Mouse (Mus musculus): ENCODE measurements around the gene Gabrp. TPM values are rescaled to one million over a fixed set of nuclear protein-coding genes. Genes with fewer than 3 reads are reported as not detected.

The Gabrp gene
- total RNA-seq, 2 experiments from 2014 or later: not detected

- intact Hi-C loops (cut with DNase I; ENCODE audit: low total_unique reads): no loop called here
- DNase-seq: no peak
These were observed 44.2 kb downstream of the Gabrp start for GRCm38 (mm10) chr11:33534541-33534940.

- intact Hi-C loops (cut with DNase I; ENCODE audit: low total_unique reads): no loop called here
- no peak for DNase-seq
These were observed 45.2 kb downstream of the Gabrp start for GRCm38 (mm10) chr11:33533577-33533976.

DNA sequence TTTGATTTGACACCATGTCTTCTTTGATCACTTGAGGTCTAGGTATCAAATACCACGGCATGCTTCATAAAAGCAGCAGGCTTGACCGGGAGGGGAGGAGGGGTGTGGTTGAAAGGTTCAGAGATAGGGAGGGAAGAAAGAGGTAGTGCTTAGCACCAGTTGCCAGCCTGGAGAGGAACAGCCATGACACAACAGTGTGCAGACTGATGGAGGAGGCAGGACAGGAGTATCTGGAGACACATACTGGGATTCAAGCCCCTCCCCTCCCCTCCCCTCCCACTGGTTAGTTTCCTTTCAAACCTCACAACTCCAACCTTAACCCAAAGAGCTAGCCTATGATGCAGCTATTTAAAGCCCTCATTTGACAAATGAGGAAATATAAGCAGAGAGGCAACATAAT is 49.2 kb downstream of the Gabrp start:
- intact Hi-C loops (cut with DNase I; ENCODE audit: low total_unique reads): no loop called here
- DNase-seq: no peak

DNA sequence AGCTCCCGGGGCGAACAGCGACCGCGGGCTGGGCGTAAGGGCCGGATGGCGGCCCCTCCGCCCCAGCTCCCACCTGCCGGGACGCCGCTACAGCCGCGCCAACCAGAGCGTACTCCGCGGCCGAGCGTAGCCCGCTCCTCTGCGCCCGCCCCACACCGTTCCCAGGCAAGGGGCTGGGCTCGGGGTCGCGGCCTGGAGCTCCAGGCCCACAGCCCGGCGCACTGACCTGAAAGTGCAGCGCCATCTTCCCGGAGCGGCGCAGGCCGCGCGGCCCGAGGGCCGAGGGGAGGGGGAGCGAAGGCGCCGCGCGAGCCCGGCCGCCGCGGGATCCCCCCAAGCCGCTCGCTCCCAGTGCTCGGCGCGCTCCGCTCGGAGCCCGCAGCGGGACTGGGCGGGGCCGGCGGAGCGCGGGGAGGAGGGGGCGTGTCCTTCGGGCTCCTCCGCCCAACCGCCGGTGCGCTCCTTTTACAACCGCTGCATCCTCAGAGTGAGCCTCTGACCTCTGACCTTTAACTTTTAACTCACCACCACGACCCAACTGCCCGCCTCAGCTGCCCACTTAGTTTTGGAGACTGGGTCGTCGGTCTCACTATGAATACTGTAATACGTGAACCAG is 65.3 kb downstream of the Gabrp start, which contains the start of gene Ranbp17:
Gene Ranbp17, minus strand, starts transcription at position 371 of the 616 bp plus-strand sequence.
- intact Hi-C loops (cut with DNase I; ENCODE audit: low total_unique reads): no loop called here
- DNase-seq: peak; percentile 53

- DNase-seq: peak; percentile 58
- intact Hi-C loops (cut with DNase I; ENCODE audit: low total_unique reads): no loop called here
These were observed 65.8 kb downstream of the Gabrp start for GRCm38 (mm10) chr11:33512854-33513375.

DNA sequence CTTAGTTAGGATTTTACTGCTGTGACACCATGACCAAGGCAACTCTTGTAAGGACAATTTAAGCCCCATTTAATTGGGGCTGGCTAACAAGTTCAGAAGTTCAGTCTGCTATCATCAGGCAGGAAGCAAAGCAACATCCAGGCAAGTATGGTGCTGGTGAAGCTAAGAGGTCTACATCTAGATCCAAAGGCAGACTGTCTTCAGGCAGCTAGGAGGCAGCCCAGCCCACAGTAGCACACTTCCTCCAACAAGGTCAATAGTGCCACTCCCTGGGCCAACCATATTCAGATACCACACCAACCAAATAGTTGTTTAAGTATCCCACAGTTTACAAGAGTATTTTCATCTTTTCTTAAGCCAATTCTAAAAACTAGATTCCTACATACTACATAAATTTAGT is 69.4 kb downstream of the Gabrp start:
- intact Hi-C loops (cut with DNase I; ENCODE audit: low total_unique reads): no loop called here
- no peak for DNase-seq

Other genes with a start within 250 kb of the Gabrp start
- 1 to 10 TPM; 1.0 to 1.7 TPM for gene Ranbp17, start 65.2 kb downstream of the Gabrp start, total RNA-seq (2021)
- not detected for gene D130052B06Rik, start 20.3 kb upstream of the Gabrp start, total RNA-seq (2021)